Mouse (Mus musculus) heart, embryonic 14.5 days (tissue): ENCODE data around the gene Clec4e. TPM values are rescaled to one million over a fixed set of nuclear protein-coding genes. Genes with fewer than 3 reads are reported as not detected.
"Not testable (repeated sequence)": the region's sequence is repeated elsewhere in the genome, so short reads cannot be mapped to it uniquely, and the experiment has no call there.

Experiments used
- ATAC-seq: fragments of 200-750 bp; cut with Nextera tagmentation; 2 replicates; pipeline ENCODE4 v1.8.0; 2017; ENCODE audit warnings: low read depth, moderate TSS enrichment; ENCODE audit not compliant: insufficient number of reproducible peaks, insufficient read depth, low FRiP score
- H3K27ac ChIP-seq, 2 experiments: fragments of 200-500 bp in 1 of 2; fragments of 300-500 bp in 1 of 2; sonication (generic) in 1 of 2; replicated peaks in 1 of 2; 2 replicates each; pipeline ENCODE4 v1.5.1; 2012 to 2014; ENCODE audit warnings: low read depth in 2 of 2, low read length in 2 of 2, control low read depth in 1 of 2, mild to moderate bottlenecking in 1 of 2, mixed read lengths in 1 of 2; ENCODE audit not compliant: control insufficient read depth in 1 of 2, insufficient read depth in 1 of 2
- H3K27me3 ChIP-seq: fragments of 300-500 bp; sonication (generic); 2 replicates; pipeline ENCODE4 v1.6.1; 2014; ENCODE audit warnings: mild to moderate bottlenecking, low read length, control low read depth; ENCODE audit not compliant: control insufficient read depth, insufficient read depth
- H3K36me3 ChIP-seq: fragments of 300-500 bp; sonication (generic); 2 replicates; pipeline ENCODE4 v1.6.1; 2014; ENCODE audit warnings: mild to moderate bottlenecking, control low read depth, low read length, mixed read lengths; ENCODE audit not compliant: control insufficient read depth, insufficient read depth
- H3K4me1 ChIP-seq, 2 experiments: fragments of 200-500 bp in 1 of 2; fragments of 300-500 bp in 1 of 2; sonication (generic) in 1 of 2; 2 replicates each; pipeline ENCODE4 v1.6.1; 2012 to 2014; ENCODE audit warnings: low read length in 2 of 2, control low read depth in 1 of 2, mixed read lengths in 1 of 2; ENCODE audit not compliant: control insufficient read depth in 2 of 2, insufficient read depth in 2 of 2
- H3K4me2 ChIP-seq: fragments of 300-500 bp; sonication (generic); 2 replicates; pipeline ENCODE4 v1.6.1; 2014; ENCODE audit warnings: mild to moderate bottlenecking, low read length
- H3K4me3 ChIP-seq, 2 experiments: fragments of 200-500 bp in 1 of 2; fragments of 300-500 bp in 1 of 2; sonication (generic) in 1 of 2; 2 replicates each; pipeline ENCODE4 v1.5.1; 2012 to 2014; ENCODE audit warnings: low read length in 2 of 2, mild to moderate bottlenecking in 2 of 2, control low read depth in 1 of 2, low read depth in 1 of 2, moderate library complexity in 1 of 2; ENCODE audit not compliant: control insufficient read depth in 1 of 2, insufficient read depth in 1 of 2
- H3K9ac ChIP-seq: fragments of 300-500 bp; sonication (generic); 2 replicates; pipeline ENCODE4 v1.6.1; 2014; ENCODE audit warnings: mild to moderate bottlenecking, low read length
- H3K9me3 ChIP-seq: fragments of 300-500 bp; sonication (generic); 2 replicates; pipeline ENCODE4 v1.6.1; 2016; ENCODE audit warnings: low read length, control low read depth; ENCODE audit not compliant: control insufficient read depth
- WGBS: fragments of 180-500 bp; shearing (Covaris S2); extraction: QIAGEN DNeasy Blood & Tissue Kit; methylation state at CpG from one replicate; pipeline ENCODE4 v1.1.7; 2014; 5-methylcytosine and 5-hydroxymethylcytosine counted together
- polyA plus RNA-seq: library from polyadenylated mRNA; unstranded; fragments of >200 nt; fragmentation: Nextera tagmentation; extraction: Ambion mirVana; gene quantifications from 2 replicates; pipeline ENCODE4 v1.2.1, GENCODE M21; 2014

Clec4e gene
- 0.08 and 0.16 TPM in 2 replicates for polyA plus RNA-seq

DNA sequence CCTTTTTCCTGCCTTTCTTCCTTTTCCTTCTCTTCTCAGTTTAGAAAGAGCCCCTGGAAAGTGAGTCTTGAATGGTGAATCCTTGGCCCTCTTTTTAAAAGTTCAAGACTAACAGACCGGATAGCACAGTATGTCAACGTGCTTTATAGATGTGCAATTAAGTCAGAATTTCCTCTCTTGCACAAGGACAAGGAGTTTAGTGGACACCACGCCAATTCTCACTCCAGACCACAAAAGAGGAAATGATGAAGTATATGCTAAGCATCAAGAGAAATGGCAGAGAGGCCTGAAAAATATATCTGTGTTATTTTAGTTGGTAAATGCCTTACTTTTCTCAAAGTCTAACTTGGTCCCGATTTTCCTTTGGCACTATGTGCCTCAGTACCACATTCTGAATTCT lies at the start of gene Clec4e:
Gene Clec4e (minus strand): TSS at position 118 of the 400 bp plus-strand sequence.
- no peak for ATAC-seq
- H3K9ac ChIP-seq = no peak within 1 kb of the TSS
- H3K36me3 ChIP-seq = no peaks in the 10 kb centered on the region
- no peaks in the 10 kb centered on the region for H3K4me1 ChIP-seq
- no peaks in the 10 kb centered on the region for H3K9me3 ChIP-seq
- H3K27ac ChIP-seq = no peak within 1 kb of the TSS
- no peak within 1 kb of the TSS for H3K4me3 ChIP-seq
- H3K4me2 ChIP-seq = no peak within 1 kb of the TSS
- WGBS = 68% methylated on average over 4 of the region's 4 CpGs
- H3K27me3 ChIP-seq = no peaks in the 10 kb centered on the region

DNA sequence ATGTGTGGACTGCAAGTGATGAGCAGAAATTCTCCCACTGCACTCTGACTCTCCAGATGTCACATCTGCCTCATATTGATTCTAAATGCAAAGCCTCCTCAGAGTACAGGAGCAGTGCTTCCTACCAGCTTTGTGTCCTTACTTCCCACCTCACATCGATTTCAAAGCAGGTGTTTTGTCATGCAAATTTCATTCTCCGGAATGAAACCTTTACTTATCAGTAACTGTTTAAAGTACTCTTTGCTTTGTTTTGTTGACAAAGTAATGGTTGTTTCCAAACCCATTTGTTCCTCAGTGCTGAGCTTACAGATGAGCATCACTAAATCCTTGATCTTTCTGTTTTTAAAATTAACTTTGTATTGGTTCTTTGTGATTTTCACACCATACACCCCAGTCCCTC lies 42.8 kb upstream of the Clec4e start:
- Histone ChIP-seq H3K36me3 (no peaks in the 10 kb centered on the region), H3K27me3 (no peaks in the 10 kb centered on the region), H3K4me2 (no peak overlapping the region), H3K9me3 (no peaks in the 10 kb centered on the region), H3K9ac (no peak overlapping the region), H3K4me3 (no peak overlapping the region), H3K4me1 (no peaks in the 10 kb centered on the region), H3K27ac (no peak overlapping the region)
- no peak for ATAC-seq
- 26% methylated on average over 2 of the region's 2 CpGs for WGBS

DNA sequence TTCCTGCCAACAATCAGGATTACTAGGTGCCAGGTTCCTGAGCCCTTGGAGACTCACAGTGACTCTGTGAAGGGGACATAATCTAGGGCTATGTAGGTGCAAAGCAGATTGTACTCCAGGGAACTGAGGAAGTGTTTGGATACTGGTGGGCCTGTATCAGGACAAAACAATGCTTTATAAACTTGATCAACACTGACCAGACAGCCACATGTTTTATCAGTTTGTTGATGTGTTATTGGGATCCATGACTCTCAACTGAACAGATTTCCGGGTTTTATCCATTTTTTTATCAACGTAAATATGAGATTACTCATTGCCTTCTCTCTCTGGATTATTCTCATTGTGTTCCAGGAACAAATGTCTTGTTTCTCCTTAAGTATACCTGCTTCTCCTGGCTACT lies 18.4 kb upstream of the Clec4e start, which contains the start of gene Vmn2r19:
Gene Vmn2r19 (plus strand): TSS at position 301 of the 400 bp plus-strand sequence.
- H3K27me3 ChIP-seq = no peaks in the 10 kb centered on the region
- no peak for ATAC-seq
- no peak within 1 kb of the TSS for H3K4me3 ChIP-seq
- 69% methylated on average over 2 of the region's 2 CpGs for WGBS
- no peak within 1 kb of the TSS for H3K4me2 ChIP-seq
- no peaks in the 10 kb centered on the region for H3K4me1 ChIP-seq
- no peak within 1 kb of the TSS for H3K27ac ChIP-seq
- H3K36me3 ChIP-seq = no peaks in the 10 kb centered on the region
- no peak within 1 kb of the TSS for H3K9ac ChIP-seq
- H3K9me3 ChIP-seq = no peaks in the 10 kb centered on the region

DNA sequence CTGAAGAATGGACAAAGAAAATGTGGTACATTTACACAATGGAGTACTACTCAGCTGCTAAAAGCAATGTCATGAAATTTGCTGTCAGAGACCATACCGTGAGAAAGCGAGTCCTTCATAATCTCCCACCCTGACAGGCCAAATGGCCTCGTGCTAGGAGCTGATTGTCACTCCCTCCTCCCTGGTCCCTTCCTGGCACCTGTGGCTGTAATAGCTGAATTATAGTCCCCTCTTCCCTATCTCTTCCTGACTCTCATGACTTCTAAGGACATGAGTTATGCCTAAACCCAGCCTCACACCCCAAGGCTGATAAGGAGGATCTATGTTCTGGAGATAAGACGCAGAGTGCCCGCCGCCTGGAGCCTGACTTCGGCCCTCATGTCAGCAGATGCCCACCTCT lies 16.6 kb upstream of the Clec4e start:
- not testable (repeated sequence) for H3K9me3 ChIP-seq, H3K9ac ChIP-seq, H3K4me2 ChIP-seq, H3K36me3 ChIP-seq, H3K4me3 ChIP-seq, H3K27ac ChIP-seq, H3K27me3 ChIP-seq, ATAC-seq, H3K4me1 ChIP-seq
- WGBS = 57% methylated on average over 7 of the region's 7 CpGs

DNA sequence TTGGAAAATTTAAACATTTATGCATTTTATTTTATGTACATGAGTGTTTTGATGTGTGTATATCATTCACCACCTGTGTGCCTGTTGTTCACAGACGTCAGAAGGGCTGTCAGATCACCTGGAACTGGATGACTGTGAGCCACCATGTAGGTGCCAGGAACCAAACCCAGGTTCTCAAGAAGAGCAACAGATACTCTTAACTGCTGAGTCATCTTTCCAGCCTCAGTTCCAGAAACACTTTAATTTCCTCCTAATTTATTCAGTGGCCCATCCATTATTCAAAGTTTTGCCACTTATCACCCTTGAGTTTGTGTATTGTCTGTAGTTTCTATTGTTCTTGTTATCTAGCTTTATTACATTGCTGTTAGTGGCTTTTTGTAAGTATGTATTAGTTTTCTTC lies 7.0 kb upstream of the Clec4e start:
- no peak for ATAC-seq
- H3K4me3 ChIP-seq = no peak overlapping the region
- no peaks in the 10 kb centered on the region for H3K9me3 ChIP-seq
- 45% methylated on average over 1 of the region's 1 CpGs for WGBS
- no peak overlapping the region for H3K27ac ChIP-seq
- no peaks in the 10 kb centered on the region for H3K27me3 ChIP-seq
- no peaks in the 10 kb centered on the region for H3K36me3 ChIP-seq
- H3K9ac ChIP-seq = no peak overlapping the region
- no peaks in the 10 kb centered on the region for H3K4me1 ChIP-seq
- H3K4me2 ChIP-seq = no peak overlapping the region

DNA sequence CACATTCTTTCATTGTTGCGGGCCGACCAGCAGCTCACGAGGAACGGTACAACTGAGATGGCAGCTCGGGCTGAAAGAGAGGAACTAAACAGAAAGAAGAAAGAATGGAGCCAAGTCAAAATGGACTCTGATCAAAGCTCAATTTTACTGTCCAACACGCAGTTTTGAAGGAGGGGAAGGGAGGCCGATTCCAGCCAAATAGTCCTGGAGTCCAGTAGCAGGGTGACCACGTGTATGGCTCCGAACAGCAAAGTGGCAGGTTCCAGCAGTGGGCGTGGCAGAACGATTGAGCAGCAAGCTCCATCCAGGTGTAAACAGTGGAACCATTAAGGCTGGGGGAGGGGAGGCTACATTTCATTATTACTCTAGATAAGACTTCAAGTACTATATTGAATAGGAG lies 3.8 kb upstream of the Clec4e start:
- not testable (repeated sequence) for ATAC-seq, H3K4me2 ChIP-seq, H3K4me1 ChIP-seq, H3K27me3 ChIP-seq, H3K36me3 ChIP-seq, H3K27ac ChIP-seq, H3K9me3 ChIP-seq, H3K9ac ChIP-seq, H3K4me3 ChIP-seq
- 79% methylated on average over 11 of the region's 11 CpGs for WGBS

DNA sequence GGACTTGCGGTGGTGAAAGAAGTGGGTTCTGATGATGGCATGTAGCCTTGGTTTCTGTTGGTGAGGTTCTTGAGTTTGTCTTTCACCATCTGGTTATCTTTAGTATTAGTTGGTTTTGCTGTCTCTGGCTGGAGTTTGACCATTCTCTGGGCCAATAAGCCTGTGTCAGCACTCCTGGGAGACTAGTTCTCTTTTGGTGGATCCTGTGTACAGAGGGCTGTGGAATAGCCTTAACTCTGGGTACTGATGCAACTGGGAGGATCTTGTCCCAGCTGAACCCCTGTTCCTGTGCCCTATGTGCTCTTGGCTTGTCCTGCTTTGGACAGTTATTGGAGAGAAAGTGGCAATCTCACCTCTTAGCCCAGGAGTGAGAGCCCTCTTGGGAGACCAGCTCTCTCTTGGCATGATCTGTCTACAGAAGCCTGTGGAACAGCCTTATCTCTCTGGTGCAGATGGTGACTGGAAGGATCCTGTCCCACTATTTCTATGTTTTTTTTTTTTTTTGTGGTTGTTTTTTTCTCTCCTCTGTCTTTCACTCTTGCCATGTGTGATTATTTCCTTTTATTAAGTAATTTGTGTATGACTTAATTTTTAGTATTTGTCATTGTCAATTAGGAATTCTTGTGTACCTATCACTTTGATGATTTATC lies 3.2 kb upstream of the Clec4e start:
- H3K9me3 ChIP-seq = no peaks in the 10 kb centered on the region
- no peak overlapping the region for H3K27ac ChIP-seq
- H3K36me3 ChIP-seq = no peaks in the 10 kb centered on the region
- no peak overlapping the region for H3K4me3 ChIP-seq
- H3K4me1 ChIP-seq = no peaks in the 10 kb centered on the region
- no peak; the same call in 1 of the 2 replicates for ATAC-seq
- no peaks in the 10 kb centered on the region for H3K27me3 ChIP-seq
- WGBS = 85% methylated on average over 1 of the region's 1 CpGs
- no peak overlapping the region for H3K9ac ChIP-seq
- no peak overlapping the region for H3K4me2 ChIP-seq

DNA sequence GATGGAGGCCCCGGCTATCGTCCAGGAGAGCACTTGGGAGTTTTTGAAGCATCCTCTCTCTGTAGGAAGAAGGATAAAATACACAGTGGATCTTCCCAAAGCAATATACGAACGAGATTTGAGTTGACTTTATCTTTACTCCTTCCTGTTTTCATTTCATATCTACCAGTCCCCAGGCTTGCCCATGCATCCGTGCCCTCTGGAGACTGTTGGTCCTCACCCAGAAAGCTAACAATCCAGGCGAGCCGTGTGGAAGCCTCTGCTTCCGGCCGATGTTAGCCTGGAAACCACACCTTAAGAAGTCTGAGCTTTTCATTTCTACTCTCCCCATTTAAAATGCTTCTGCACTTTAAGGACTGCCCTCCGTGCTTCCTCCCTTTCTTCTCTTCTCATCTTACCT lies 739 bp downstream of the Clec4e start:
- Histone ChIP-seq H3K4me2 (no peak overlapping the region), H3K27ac (no peak overlapping the region), H3K9ac (no peak overlapping the region), H3K36me3 (no peaks in the 10 kb centered on the region), H3K27me3 (no peaks in the 10 kb centered on the region), H3K4me3 (no peak overlapping the region), H3K9me3 (no peaks in the 10 kb centered on the region), H3K4me1 (no peaks in the 10 kb centered on the region)
- ATAC-seq = no peak
- 61% methylated on average over 10 of the region's 10 CpGs for WGBS
